Mouse (Mus musculus): ENCODE results near the gene Iqcg.
"Not testable (repeated sequence)": the region's sequence is repeated elsewhere in the genome, so short reads cannot be mapped to it uniquely, and the experiment has no call there.

Gene Iqcg

GRCm38 (mm10) chr16:33056095-33056785, at the start of gene Iqcg, which contains the start of gene Rpl35a:
Gene Iqcg (minus strand): TSS chr16:33056218.
Gene Rpl35a (plus strand): TSS chr16:33056453.
- DNase-seq: peak; percentile 93 to 96

GRCm38 (mm10) chr16:33085666-33086065, 29.6 kb upstream of the Iqcg start:
- DNase-seq: no peak

- no peak for DNase-seq
These were observed 28.0 kb upstream of the Iqcg start for GRCm38 (mm10) chr16:33083996-33084395.

- no peak for DNase-seq
These were observed 26.9 kb upstream of the Iqcg start for GRCm38 (mm10) chr16:33082951-33083350.

- no peak for DNase-seq
These were observed 24.0 kb upstream of the Iqcg start for GRCm38 (mm10) chr16:33080063-33080462.

- no peak for DNase-seq
These were observed 21.1 kb upstream of the Iqcg start for GRCm38 (mm10) chr16:33077069-33077627.

GRCm38 (mm10) chr16:33076078-33076477, 20.1 kb upstream of the Iqcg start:
- peak in 1 of 2 experiments; percentile 15 for DNase-seq

- no peak for DNase-seq
These were observed 18.9 kb upstream of the Iqcg start for GRCm38 (mm10) chr16:33074967-33075366.

GRCm38 (mm10) chr16:33072871-33073557, 17.0 kb upstream of the Iqcg start:
- peak; percentile 11 to 15 for DNase-seq

GRCm38 (mm10) chr16:33070928-33071327, 14.9 kb upstream of the Iqcg start:
- DNase-seq: no peak

GRCm38 (mm10) chr16:33064636-33065035, 8.6 kb upstream of the Iqcg start:
- DNase-seq: no peak

- no peak for DNase-seq
These were observed 7.2 kb upstream of the Iqcg start for GRCm38 (mm10) chr16:33063267-33063666.

GRCm38 (mm10) chr16:33062682-33063131, 6.7 kb upstream of the Iqcg start:
- DNase-seq: peak in 1 of 2 experiments; percentile 70

- DNase-seq: peak; percentile 91 to 95
These were observed 6.1 kb upstream of the Iqcg start, which contains the start of gene Lmln for GRCm38 (mm10) chr16:33062024-33062681. Gene Lmln (plus strand): TSS chr16:33062521.

GRCm38 (mm10) chr16:33061400-33061799, 5.4 kb upstream of the Iqcg start:
- DNase-seq: no peak

GRCm38 (mm10) chr16:33060926-33061325, 4.9 kb upstream of the Iqcg start:
- no peak for DNase-seq

- no peak for DNase-seq
These were observed 3.5 kb upstream of the Iqcg start for GRCm38 (mm10) chr16:33059471-33059870.

GRCm38 (mm10) chr16:33058656-33059055, 2.6 kb upstream of the Iqcg start:
- not testable (repeated sequence) for DNase-seq

- no peak for DNase-seq
These were observed 2.0 kb upstream of the Iqcg start for GRCm38 (mm10) chr16:33058033-33058432.

GRCm38 (mm10) chr16:33056786-33057185, 768 bp upstream of the Iqcg start:
- DNase-seq: no peak

- peak in 1 of 2 experiments; percentile 29 for DNase-seq
These were observed 363 bp downstream of the Iqcg start for GRCm38 (mm10) chr16:33055655-33056054.

GRCm38 (mm10) chr16:33054927-33055326, 1.1 kb downstream of the Iqcg start:
- DNase-seq: not testable (repeated sequence)

- no peak for DNase-seq
These were observed 2.9 kb downstream of the Iqcg start for GRCm38 (mm10) chr16:33053141-33053540.
